Comparison of ENCODE assay signal across 9 mouse cellular contexts in the genomic region with DNA sequence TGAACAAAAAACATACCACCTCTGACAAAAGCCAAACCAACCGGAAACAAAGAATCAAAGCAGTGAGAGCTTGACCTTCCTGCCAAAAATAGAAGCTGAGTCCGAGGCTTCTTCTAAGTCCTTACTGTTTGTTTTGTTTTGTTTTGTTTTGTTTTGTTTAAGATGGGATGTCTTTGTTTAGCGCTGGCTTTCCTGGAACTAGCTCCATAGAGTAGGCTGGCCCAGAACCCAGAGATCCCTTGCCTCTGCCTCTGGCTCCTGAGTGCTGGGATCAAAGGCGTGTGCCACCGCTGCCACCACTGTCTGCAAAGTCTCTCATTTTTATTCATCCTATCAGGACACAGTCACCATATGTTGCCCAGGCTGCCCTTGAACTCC. TPM values are rescaled to one million over a fixed set of nuclear protein-coding genes. Genes with fewer than 3 reads are reported as not detected.
DNase-seq lines count a peak whose midpoint lies in the region; ATAC-seq lines count a peak whose summit lies in the region.
"Had no signal": no experiment of that assay in that cellular context is flagged by ENCODE, and none has a peak within 500 bp of the region (broad histone marks: within the 10 kb centered on the region; RNA-seq: fewer than 3 reads in every experiment).

No protein-coding gene starts in this region.

- DNase-seq in hindbrain, embryonic 11.5 days (ENCODE audit: low spot score), result no peak
- DNase-seq in midbrain, embryonic 11.5 days (ENCODE audit: low spot score, missing footprints), result peak; percentile 76
- no peak for DNase-seq in liver, embryonic 13.5 days
- peak; percentile 67 for DNase-seq in lung, postnatal 36 days
- DNase-seq in urinary bladder, adult 2 months (ENCODE audit: low spot score), result no peak
- no peak for DNase-seq in gastrocnemius, adult 18-20 months (ENCODE audit: low spot score)

- H3K9ac ChIP-seq in hindbrain, embryonic 15.5 days, result no peak overlapping the region
- H3K9ac ChIP-seq in hindbrain, embryonic 11.5 days (ENCODE audit: low read depth, low read length), result no peak overlapping the region
- no peak overlapping the region for H3K9ac ChIP-seq in midbrain, embryonic 11.5 days (ENCODE audit: low read length)
- H3K9ac ChIP-seq in midbrain, embryonic 15.5 days, result no peak overlapping the region
- H3K9ac ChIP-seq in liver, embryonic 13.5 days, result no peak overlapping the region

- H3K27me3 ChIP-seq in hindbrain, embryonic 15.5 days, result no peaks in the 10 kb centered on the region
- H3K27me3 ChIP-seq in hindbrain, embryonic 11.5 days (ENCODE audit: control insufficient read depth, insufficient read depth, low read length), result no peaks in the 10 kb centered on the region
- H3K27me3 ChIP-seq in midbrain, embryonic 11.5 days (ENCODE audit: control insufficient read depth, insufficient read depth, low read length), result peaks cover 2% of the 10 kb centered on the region; the same call in 1 of the 2 replicates
- no peaks in the 10 kb centered on the region for H3K27me3 ChIP-seq in midbrain, embryonic 15.5 days (replicated peaks)
- no peaks in the 10 kb centered on the region for H3K27me3 ChIP-seq in liver, embryonic 13.5 days

- H3K4me2 ChIP-seq in hindbrain, embryonic 15.5 days, result no peak overlapping the region
- no peak overlapping the region for H3K4me2 ChIP-seq in hindbrain, embryonic 11.5 days (replicated peaks; ENCODE audit: low read depth, low read length)
- H3K4me2 ChIP-seq in midbrain, embryonic 11.5 days, result no peak overlapping the region
- H3K4me2 ChIP-seq in midbrain, embryonic 15.5 days, result no peak overlapping the region
- no peak overlapping the region for H3K4me2 ChIP-seq in liver, embryonic 13.5 days

- no peak for ATAC-seq in hindbrain, embryonic 15.5 days (ENCODE audit: low FRiP score, low read depth)
- no peak for ATAC-seq in hindbrain, embryonic 11.5 days (ENCODE audit: low FRiP score)
- ATAC-seq in midbrain, embryonic 11.5 days (ENCODE audit: low FRiP score), result no peak
- no peak for ATAC-seq in midbrain, embryonic 15.5 days (replicated peaks)
- no peak for ATAC-seq in liver, embryonic 13.5 days (ENCODE audit: low read depth)
- ATAC-seq: forebrain, embryonic 16.5 days had no signal

- WGBS in hindbrain, embryonic 15.5 days, result 62% methylated on average over 5 of the region's 5 CpGs
- 70% methylated on average over 5 of the region's 5 CpGs for WGBS in hindbrain, embryonic 11.5 days
- 59% methylated on average over 5 of the region's 5 CpGs for WGBS in midbrain, embryonic 11.5 days
- WGBS in midbrain, embryonic 15.5 days, result 64% methylated on average over 5 of the region's 5 CpGs
- 64% methylated on average over 5 of the region's 5 CpGs for WGBS in liver, embryonic 13.5 days (ENCODE audit: insufficient replicate concordance)

- H3K9me3 ChIP-seq in hindbrain, embryonic 15.5 days, result no peaks in the 10 kb centered on the region
- H3K9me3 ChIP-seq in hindbrain, embryonic 11.5 days (ENCODE audit: control insufficient read depth, low read length), result no peaks in the 10 kb centered on the region
- no peaks in the 10 kb centered on the region for H3K9me3 ChIP-seq in midbrain, embryonic 11.5 days (ENCODE audit: control insufficient read depth, low read length)
- no peaks in the 10 kb centered on the region for H3K9me3 ChIP-seq in midbrain, embryonic 15.5 days
- H3K9me3 ChIP-seq in liver, embryonic 13.5 days (replicated peaks), result no peaks in the 10 kb centered on the region

- H3K27ac ChIP-seq in hindbrain, embryonic 15.5 days (replicated peaks), result 0 out of 2 replicates have a peak overlapping the region, but pooled peaks have one; percentile 1
- no peak overlapping the region for H3K27ac ChIP-seq in hindbrain, embryonic 11.5 days (ENCODE audit: low read depth, low read length)
- H3K27ac ChIP-seq in midbrain, embryonic 11.5 days (ENCODE audit: low read depth, low read length), result no peak overlapping the region
- H3K27ac ChIP-seq in midbrain, embryonic 15.5 days, result no peak overlapping the region
- peak overlapping the region; percentile 83; the same call in 1 of the 2 replicates for H3K27ac ChIP-seq in liver, embryonic 13.5 days

- no peaks in the 10 kb centered on the region for H3K36me3 ChIP-seq in hindbrain, embryonic 15.5 days
- H3K36me3 ChIP-seq in hindbrain, embryonic 11.5 days (ENCODE audit: control insufficient read depth, insufficient read depth, low read length), result no peaks in the 10 kb centered on the region
- no peaks in the 10 kb centered on the region for H3K36me3 ChIP-seq in midbrain, embryonic 11.5 days (ENCODE audit: control insufficient read depth, insufficient read depth, low read length)
- no peaks in the 10 kb centered on the region for H3K36me3 ChIP-seq in midbrain, embryonic 15.5 days (replicated peaks)
- H3K36me3 ChIP-seq in liver, embryonic 13.5 days, result no peaks in the 10 kb centered on the region

- no peak overlapping the region for H3K4me3 ChIP-seq in hindbrain, embryonic 15.5 days
- H3K4me3 ChIP-seq in hindbrain, embryonic 11.5 days (ENCODE audit: low read depth, low read length), result no peak overlapping the region
- no peak overlapping the region for H3K4me3 ChIP-seq in midbrain, embryonic 11.5 days (ENCODE audit: low read depth, low read length)
- H3K4me3 ChIP-seq in midbrain, embryonic 15.5 days, result no peak overlapping the region
- H3K4me3 ChIP-seq in liver, embryonic 13.5 days (replicated peaks), result no peak overlapping the region

- peaks cover 34% of the 10 kb centered on the region for H3K4me1 ChIP-seq in hindbrain, embryonic 15.5 days (replicated peaks)
- no peaks in the 10 kb centered on the region for H3K4me1 ChIP-seq in hindbrain, embryonic 11.5 days (replicated peaks; ENCODE audit: control insufficient read depth, insufficient read depth, low read length)
- H3K4me1 ChIP-seq in midbrain, embryonic 11.5 days (ENCODE audit: control insufficient read depth, insufficient read depth, low read length), result peaks cover 13% of the 10 kb centered on the region
- peaks cover 33% of the 10 kb centered on the region for H3K4me1 ChIP-seq in midbrain, embryonic 15.5 days
- H3K4me1 ChIP-seq in liver, embryonic 13.5 days (replicated peaks), result peaks cover 64% of the 10 kb centered on the region

RNA-seq across cellular contexts. Expression of gene Paqr7, which starts 1.0 kb away (rescaled TPM):
- 30.4 and 35.2 TPM in 2 replicates for polyA plus RNA-seq in hindbrain, embryonic 15.5 days (2015; fragmentation: Nextera tagmentation; extraction: Ambion mirVana)
- polyA plus RNA-seq in hindbrain, embryonic 11.5 days (2014; fragmentation: Nextera tagmentation; extraction: Ambion mirVana), result 1.7 and 2.5 TPM in 2 replicates
- polyA plus RNA-seq in midbrain, embryonic 11.5 days (2014; fragmentation: Nextera tagmentation; extraction: Ambion mirVana), result 1.3 and 1.4 TPM in 2 replicates
- polyA plus RNA-seq in midbrain, embryonic 15.5 days (2015; fragmentation: Nextera tagmentation; extraction: Ambion mirVana), result 22.6 and 24.7 TPM in 2 replicates
- polyA plus RNA-seq in liver, embryonic 13.5 days (2015; fragmentation: Nextera tagmentation; extraction: Ambion mirVana), result 6.5 and 7.4 TPM in 2 replicates
- 40.0 and 42.7 TPM in 2 replicates for polyA plus RNA-seq in urinary bladder, adult 2 months (2012; rRNA removed)
- total RNA-seq in gastrocnemius, adult 18-20 months (2021), result 1 to 10 TPM; 2.9 to 4.4 TPM

RNA-seq across cellular contexts. Expression of gene Aunip, which starts 15.3 kb away (rescaled TPM):
- polyA plus RNA-seq in hindbrain, embryonic 15.5 days (2015; fragmentation: Nextera tagmentation; extraction: Ambion mirVana), result 2.0 and 2.9 TPM in 2 replicates
- 4.4 and 6.1 TPM in 2 replicates for polyA plus RNA-seq in hindbrain, embryonic 11.5 days (2014; fragmentation: Nextera tagmentation; extraction: Ambion mirVana)
- 7.8 and 7.9 TPM in 2 replicates for polyA plus RNA-seq in midbrain, embryonic 11.5 days (2014; fragmentation: Nextera tagmentation; extraction: Ambion mirVana)
- 1.3 and 1.9 TPM in 2 replicates for polyA plus RNA-seq in midbrain, embryonic 15.5 days (2015; fragmentation: Nextera tagmentation; extraction: Ambion mirVana)
- 25.4 and 30.6 TPM in 2 replicates for polyA plus RNA-seq in liver, embryonic 13.5 days (2015; fragmentation: Nextera tagmentation; extraction: Ambion mirVana)
- polyA plus RNA-seq in urinary bladder, adult 2 months (2012; rRNA removed), result 0.44 and 0.72 TPM in 2 replicates
- total RNA-seq in gastrocnemius, adult 18-20 months (2021), result not detected

RNA-seq across cellular contexts. Expression of gene Stmn1, which starts 27.4 kb away (rescaled TPM):
- polyA plus RNA-seq in hindbrain, embryonic 15.5 days (2015; fragmentation: Nextera tagmentation; extraction: Ambion mirVana), result 5,846 and 6,036 TPM in 2 replicates
- 4,486 and 4,492 TPM in 2 replicates for polyA plus RNA-seq in hindbrain, embryonic 11.5 days (2014; fragmentation: Nextera tagmentation; extraction: Ambion mirVana)
- polyA plus RNA-seq in midbrain, embryonic 11.5 days (2014; fragmentation: Nextera tagmentation; extraction: Ambion mirVana), result 4,454 and 4,703 TPM in 2 replicates
- polyA plus RNA-seq in midbrain, embryonic 15.5 days (2015; fragmentation: Nextera tagmentation; extraction: Ambion mirVana), result 7,501 and 7,674 TPM in 2 replicates
- 514 and 581 TPM in 2 replicates for polyA plus RNA-seq in liver, embryonic 13.5 days (2015; fragmentation: Nextera tagmentation; extraction: Ambion mirVana)
- 67.0 and 104 TPM in 2 replicates for polyA plus RNA-seq in urinary bladder, adult 2 months (2012; rRNA removed)
- 1 to 10 TPM; 2.5 to 3.5 TPM for total RNA-seq in gastrocnemius, adult 18-20 months (2021)

RNA-seq across cellular contexts. Expression of gene Mtfr1l, which starts 39.7 kb away (rescaled TPM):
- 168 and 179 TPM in 2 replicates for polyA plus RNA-seq in hindbrain, embryonic 15.5 days (2015; fragmentation: Nextera tagmentation; extraction: Ambion mirVana)
- 136 and 138 TPM in 2 replicates for polyA plus RNA-seq in hindbrain, embryonic 11.5 days (2014; fragmentation: Nextera tagmentation; extraction: Ambion mirVana)
- 132 and 140 TPM in 2 replicates for polyA plus RNA-seq in midbrain, embryonic 11.5 days (2014; fragmentation: Nextera tagmentation; extraction: Ambion mirVana)
- polyA plus RNA-seq in midbrain, embryonic 15.5 days (2015; fragmentation: Nextera tagmentation; extraction: Ambion mirVana), result 164 and 173 TPM in 2 replicates
- 53.7 and 59.2 TPM in 2 replicates for polyA plus RNA-seq in liver, embryonic 13.5 days (2015; fragmentation: Nextera tagmentation; extraction: Ambion mirVana)
- 153 and 165 TPM in 2 replicates for polyA plus RNA-seq in urinary bladder, adult 2 months (2012; rRNA removed)
- total RNA-seq in gastrocnemius, adult 18-20 months (2021), result 100 to 1,000 TPM; 139 to 147 TPM

RNA-seq across cellular contexts. Expression of gene Selenon, which starts 56.4 kb away (rescaled TPM):
- 31.2 and 32.0 TPM in 2 replicates for polyA plus RNA-seq in hindbrain, embryonic 15.5 days (2015; fragmentation: Nextera tagmentation; extraction: Ambion mirVana)
- 16.7 and 22.7 TPM in 2 replicates for polyA plus RNA-seq in hindbrain, embryonic 11.5 days (2014; fragmentation: Nextera tagmentation; extraction: Ambion mirVana)
- 19.1 and 24.6 TPM in 2 replicates for polyA plus RNA-seq in midbrain, embryonic 11.5 days (2014; fragmentation: Nextera tagmentation; extraction: Ambion mirVana)
- 28.3 and 35.6 TPM in 2 replicates for polyA plus RNA-seq in midbrain, embryonic 15.5 days (2015; fragmentation: Nextera tagmentation; extraction: Ambion mirVana)
- polyA plus RNA-seq in liver, embryonic 13.5 days (2015; fragmentation: Nextera tagmentation; extraction: Ambion mirVana), result 1.8 and 2.3 TPM in 2 replicates
- 25.8 and 33.1 TPM in 2 replicates for polyA plus RNA-seq in urinary bladder, adult 2 months (2012; rRNA removed)
- 1 to 10 TPM; 4.2 to 4.9 TPM for total RNA-seq in gastrocnemius, adult 18-20 months (2021)

Comparison
In these comparisons a context has a peak if more than half of its experiments do, and no peak if none do; other contexts are left out.
1. H3K27ac ChIP-seq: peak in hindbrain, embryonic 15.5 days (single experiment) and liver, embryonic 13.5 days (single experiment); none in hindbrain, embryonic 11.5 days (single experiment), midbrain, embryonic 11.5 days (single experiment) and midbrain, embryonic 15.5 days (single experiment).
2. DNase-seq: peak in midbrain, embryonic 11.5 days (single experiment) and lung, postnatal 36 days (single experiment); none in hindbrain, embryonic 11.5 days (single experiment), liver, embryonic 13.5 days (single experiment), urinary bladder, adult 2 months (single experiment) and gastrocnemius, adult 18-20 months (single experiment).